Comparison of ENCODE assay signal across 27 mouse cellular contexts in genomic region chr7:49380940-49381339, GRCm38 (mm10).
DNase-seq lines count a peak whose midpoint lies in the region; ATAC-seq and TF ChIP-seq lines count a peak whose summit lies in the region.
"Had no signal": no experiment of that assay in that cellular context is flagged by ENCODE, and none has a peak within 500 bp of the region (broad histone marks: within the 10 kb centered on the region; RNA-seq: fewer than 3 reads in every experiment).

No protein-coding gene starts in this region.

- ATAC-seq in liver, embryonic 11.5 days (replicated peaks; ENCODE audit: low FRiP score): no peak
- ATAC-seq: CD4-positive, CD25-positive, alpha-beta regulatory T cell, adult 4 months; forebrain, embryonic 14.5 days; forebrain, embryonic 16.5 days; Patski had no signal

- no peak for TF ChIP-seq POLR2A in myocyte (IDR thresholded peaks at IDR 0.05; ENCODE audit: insufficient read length, low read depth)

- no peaks in the 10 kb centered on the region for H3K9me3 ChIP-seq in liver, embryonic 11.5 days (ENCODE audit: control insufficient read depth, low read length)
- H3K9me3 ChIP-seq: embryonic facial prominence, embryonic 13.5 days; embryonic facial prominence, embryonic 15.5 days; forebrain, embryonic 10.5 days; forebrain, embryonic 12.5 days had no signal

- intact Hi-C loops in left cerebral cortex, postnatal 14 days (cut with DNase I): no loop called here

- H3K27me3 ChIP-seq in myocyte (ENCODE audit: control insufficient read depth, insufficient read depth, insufficient read length): no peaks in the 10 kb centered on the region
- H3K27me3 ChIP-seq in liver, embryonic 11.5 days (replicated peaks; ENCODE audit: control insufficient read depth, insufficient read depth, low read length): no peaks in the 10 kb centered on the region
- H3K27me3 ChIP-seq: embryonic facial prominence, embryonic 13.5 days; embryonic facial prominence, embryonic 15.5 days; Patski had no signal

- peaks cover 24% of the 10 kb centered on the region for H3K79me2 ChIP-seq in myocyte (ENCODE audit: control insufficient read depth, insufficient read depth)

- peaks cover 3% of the 10 kb centered on the region for H3K36me3 ChIP-seq in myocyte (ENCODE audit: control insufficient read depth, insufficient read depth)
- no peaks in the 10 kb centered on the region for H3K36me3 ChIP-seq in liver, embryonic 11.5 days (ENCODE audit: control insufficient read depth, insufficient read depth, low read length)
- H3K36me3 ChIP-seq: embryonic facial prominence, embryonic 13.5 days; embryonic facial prominence, embryonic 15.5 days; forebrain, embryonic 10.5 days; forebrain, embryonic 12.5 days; G1E had no signal

- DNase-seq in thymus, postnatal 0 days (ENCODE audit: low spot score): peak; percentile 66
- DNase-seq in thymus, postnatal 14 days: peak; percentile 56
- DNase-seq in thymus, postnatal 4 days: peak; percentile 56
- DNase-seq in cerebellum, postnatal 14 days: no peak
- DNase-seq in liver, embryonic 11.5 days (ENCODE audit: low spot score): no peak
- DNase-seq in left cerebral cortex, postnatal 14 days (ENCODE audit: low spot score in 2 of 2): no peak
- DNase-seq: adrenal gland, adult 2 months; adrenal gland, postnatal 10 days; adrenal gland, postnatal 25 days; B cell, adult 2 months; cerebellum, adult 11-12 months; cerebellum, adult 2 months; cerebellum, adult 9-10 months; cerebellum, postnatal 10 days; cerebellum, postnatal 36 days; embryo, embryonic 11 days had no signal

- H3K4me3 ChIP-seq in myocyte: no peak overlapping the region
- no peak overlapping the region for H3K4me3 ChIP-seq in liver, embryonic 11.5 days (ENCODE audit: low read depth, low read length)
- H3K4me3 ChIP-seq: embryonic facial prominence, embryonic 13.5 days; embryonic facial prominence, embryonic 15.5 days; erythroblast, embryonic 14.5 days; forebrain, embryonic 10.5 days; forebrain, embryonic 12.5 days had no signal

- H3K4me2 ChIP-seq in myocyte (ENCODE audit: low read depth): peak overlapping the region; percentile 9
- H3K4me2 ChIP-seq in liver, embryonic 11.5 days: no peak overlapping the region
- H3K4me2 ChIP-seq: embryonic facial prominence, embryonic 13.5 days; embryonic facial prominence, embryonic 15.5 days; forebrain, embryonic 12.5 days had no signal

- H3K9ac ChIP-seq in liver, embryonic 11.5 days (ENCODE audit: low read depth, low read length): no peak overlapping the region
- H3K9ac ChIP-seq: embryonic facial prominence, embryonic 13.5 days; embryonic facial prominence, embryonic 15.5 days; forebrain, embryonic 12.5 days had no signal

- no peaks in the 10 kb centered on the region for H3K4me1 ChIP-seq in liver, embryonic 11.5 days (replicated peaks; ENCODE audit: control insufficient read depth, insufficient read depth, low read length)

- 87% methylated on average over 9 of the region's 9 CpGs for WGBS in liver, embryonic 11.5 days

- H3ac ChIP-seq in myocyte (ENCODE audit: control insufficient read depth, insufficient read length): no peak overlapping the region

- no peak overlapping the region for H3K27ac ChIP-seq in liver, embryonic 11.5 days (ENCODE audit: low read depth, low read length)
- H3K27ac ChIP-seq: embryonic facial prominence, embryonic 13.5 days; embryonic facial prominence, embryonic 15.5 days; forebrain, embryonic 10.5 days; forebrain, embryonic 12.5 days had no signal

TF ChIP-seq in myocyte, 11 proteins besides CTCF, POLR2A, EP300 and RAD21:
- TF ChIP-seq TCF12 (IDR thresholded peaks at IDR 0.05; ENCODE audit: insufficient read depth, poor library complexity, severe bottlenecking): no peak
- TF ChIP-seq MYOD1 (IDR thresholded peaks at IDR 0.05; ENCODE audit: control insufficient read depth in 1 of 3, insufficient read length in 2 of 3, low read depth in 2 of 3): peak in 1 of 3 experiments; percentile 70
- TF ChIP-seq REST (IDR thresholded peaks at IDR 0.05; ENCODE audit: insufficient read depth, insufficient read length): no peak
- TF ChIP-seq MYOG (IDR thresholded peaks at IDR 0.05; ENCODE audit: control insufficient read depth in 1 of 3, insufficient read depth in 1 of 3, insufficient read length in 2 of 3, low read depth in 2 of 3): peak in 1 of 3 experiments; percentile 47
TF ChIP-seq in myocyte: peak in this region for 2.

Comparison
In these comparisons a context has a peak if more than half of its experiments do, and no peak if none do; other contexts are left out.
1. DNase-seq: peak in thymus, postnatal 0 days (single experiment), thymus, postnatal 14 days (single experiment) and thymus, postnatal 4 days (single experiment); none in cerebellum, postnatal 14 days (0 of 2), liver, embryonic 11.5 days (single experiment) and left cerebral cortex, postnatal 14 days (0 of 2).